Mouse (Mus musculus) cerebellum, adult (tissue): Measurements from ENCODE around the gene Cnnm1.

Experiments used
- ATAC-seq: cut with Nextera tagmentation; 2 replicates; pipeline ENCODE4 v1.9.2; 2017; ENCODE audit warnings: mild to moderate bottlenecking, moderate library complexity, mixed read lengths; ENCODE audit not compliant: insufficient number of reproducible peaks, low FRiP score, low TSS enrichment

Gene Cnnm1

DNA sequence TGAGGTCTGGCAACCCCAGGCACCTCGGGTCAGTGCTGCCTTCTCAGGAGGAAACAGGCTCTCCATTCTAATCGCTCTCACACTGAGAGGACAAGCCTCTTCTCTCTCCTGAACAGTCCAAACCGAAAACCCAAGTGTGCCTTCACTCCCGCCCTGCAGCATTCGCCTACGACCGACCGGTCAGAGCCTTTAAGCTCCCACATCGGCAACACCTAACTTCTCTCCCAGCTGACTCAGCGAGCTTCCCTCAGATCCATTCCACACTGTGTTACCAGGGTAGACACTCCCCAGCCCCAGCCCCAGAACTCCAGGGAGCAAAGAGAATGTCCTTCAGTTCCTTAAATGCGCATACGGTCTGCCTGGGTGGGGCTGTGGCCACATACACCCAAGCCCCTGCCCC lies 65.2 kb downstream of the Cnnm1 start:
- no peak for ATAC-seq

DNA sequence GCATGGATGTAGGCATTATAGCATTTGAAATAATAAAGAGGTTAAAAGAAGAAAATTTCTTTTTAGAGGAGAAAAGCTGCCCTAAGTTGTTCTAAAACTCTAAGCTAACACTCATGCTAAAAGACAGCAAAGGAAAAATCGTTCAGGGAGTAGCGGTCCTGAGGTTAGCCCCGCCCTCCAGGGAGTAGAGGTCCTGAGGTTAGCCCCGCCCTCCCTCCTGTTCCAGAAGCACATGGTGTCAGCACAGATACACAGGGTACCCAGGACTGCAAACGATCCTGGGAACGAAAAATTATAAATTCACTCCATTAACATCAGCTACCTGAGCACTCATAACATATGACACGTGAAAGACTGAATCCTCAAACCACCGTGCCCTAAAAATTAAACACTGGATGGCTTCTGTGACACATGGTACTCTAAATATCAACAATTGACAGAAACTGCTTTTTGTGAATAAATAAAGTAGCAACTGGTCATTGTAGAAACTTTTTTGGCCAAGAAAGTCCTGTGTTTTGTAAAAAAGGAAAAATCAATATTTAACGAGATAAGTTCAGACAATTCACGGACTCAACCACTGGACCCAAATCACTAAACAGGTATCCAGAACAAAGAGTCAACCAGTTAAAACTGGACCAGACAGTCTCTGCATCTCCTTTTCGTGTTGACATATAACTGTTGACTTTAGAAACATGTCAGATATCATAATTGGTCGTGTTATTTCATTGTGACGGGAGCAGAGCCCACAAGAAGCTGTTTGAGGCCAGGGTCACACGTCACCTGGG lies 70.4 kb downstream of the Cnnm1 start:
- ATAC-seq: no peak

DNA sequence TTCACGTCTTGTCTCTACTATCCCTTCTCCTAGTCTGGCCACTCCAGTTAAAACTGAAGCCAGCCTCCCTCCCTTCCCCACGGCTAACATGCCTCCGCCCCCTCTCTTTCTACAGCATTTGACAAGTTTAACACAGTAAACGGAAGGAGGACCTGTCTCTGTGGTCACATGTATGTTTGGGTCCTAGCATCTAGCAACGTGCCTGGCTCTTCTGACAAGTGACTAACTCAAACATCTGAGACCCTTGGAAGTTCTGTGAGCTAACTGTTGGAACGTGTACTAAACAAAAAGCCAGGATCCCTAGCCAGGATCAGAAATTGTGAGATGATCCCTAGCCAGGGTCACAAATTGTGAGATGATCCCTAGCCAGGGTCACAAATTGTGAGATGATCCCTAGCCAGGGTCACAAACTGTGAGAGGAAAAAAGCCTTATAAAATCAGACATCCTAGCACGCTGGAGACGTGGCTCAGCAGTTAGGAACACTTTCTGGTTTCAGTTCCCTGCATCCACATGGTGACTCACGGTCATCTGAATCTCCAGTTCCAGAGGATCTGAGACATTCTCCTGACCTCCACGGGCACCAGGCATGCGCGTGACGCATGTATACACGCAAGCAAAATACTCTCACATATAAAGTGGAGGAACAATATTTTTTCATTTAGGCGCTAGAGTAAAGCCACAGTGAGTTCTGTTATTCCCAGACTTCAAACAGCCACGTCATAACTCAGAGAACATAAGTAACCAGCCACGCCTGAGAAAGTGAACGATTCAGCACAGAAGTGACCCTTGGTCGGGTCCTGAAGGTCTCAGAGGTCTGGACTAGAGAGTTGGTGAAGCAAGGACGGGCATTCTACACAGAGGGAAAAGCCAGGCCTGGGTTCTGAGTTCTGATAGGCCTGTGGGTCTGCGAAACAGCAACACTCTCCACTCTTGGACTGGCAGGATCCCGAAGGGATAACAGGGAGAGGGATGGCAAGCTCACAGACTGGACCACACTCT lies 71.7 kb downstream of the Cnnm1 start:
- ATAC-seq: no peak

DNA sequence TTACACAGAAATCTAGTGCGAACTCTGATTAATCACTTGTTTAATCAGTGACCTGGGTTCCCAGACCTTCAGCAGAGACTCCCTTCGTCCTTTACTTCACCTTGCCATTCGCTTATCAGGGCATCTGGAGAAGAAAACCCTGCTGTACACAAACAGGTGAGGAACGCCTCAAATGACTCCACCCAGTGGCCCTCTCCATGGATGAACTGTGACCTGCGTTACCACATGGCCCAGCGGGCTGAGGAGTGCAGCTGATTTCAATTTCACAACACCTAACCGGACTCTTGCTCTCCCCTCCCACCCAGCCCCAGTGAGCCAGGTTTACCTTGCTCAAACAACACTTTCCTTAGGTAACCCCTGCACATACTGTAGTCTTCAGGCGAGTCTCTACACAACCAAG lies 73.6 kb downstream of the Cnnm1 start:
- ATAC-seq: no peak

DNA sequence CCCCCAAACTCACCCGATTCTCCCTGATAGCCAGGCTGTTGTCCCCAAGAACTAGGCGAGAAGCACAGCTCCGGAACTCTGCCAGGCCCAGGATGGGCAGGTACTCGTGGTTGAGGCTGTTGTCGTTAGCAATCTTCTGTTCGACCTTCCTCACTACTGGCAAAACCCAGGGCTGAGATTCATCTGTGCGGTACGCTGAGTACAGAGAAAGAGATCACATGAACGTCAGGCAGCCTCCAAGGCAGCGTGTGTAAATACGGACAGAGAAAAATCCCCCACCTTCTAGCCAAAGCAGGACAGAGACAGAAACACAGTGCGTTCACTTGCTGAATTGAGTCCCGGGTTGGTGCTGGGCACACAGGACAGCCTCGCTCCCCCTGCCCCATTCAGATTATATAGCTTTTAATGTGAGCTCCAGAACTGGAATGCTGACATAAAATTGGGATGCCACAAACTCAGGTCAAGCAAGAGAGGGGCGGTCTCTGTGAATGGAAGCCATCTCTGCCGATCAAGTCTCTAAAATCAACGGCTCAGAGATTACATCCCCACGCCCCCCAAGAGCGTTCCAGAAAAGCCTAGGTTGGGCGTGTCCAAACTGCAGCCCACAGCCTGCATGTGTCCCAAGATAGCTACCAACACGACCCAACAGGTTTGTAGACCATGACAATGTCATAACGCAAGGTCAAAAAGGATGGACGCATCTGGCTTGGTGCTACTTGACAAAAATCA lies 75.6 kb downstream of the Cnnm1 start:
- ATAC-seq: no peak

DNA sequence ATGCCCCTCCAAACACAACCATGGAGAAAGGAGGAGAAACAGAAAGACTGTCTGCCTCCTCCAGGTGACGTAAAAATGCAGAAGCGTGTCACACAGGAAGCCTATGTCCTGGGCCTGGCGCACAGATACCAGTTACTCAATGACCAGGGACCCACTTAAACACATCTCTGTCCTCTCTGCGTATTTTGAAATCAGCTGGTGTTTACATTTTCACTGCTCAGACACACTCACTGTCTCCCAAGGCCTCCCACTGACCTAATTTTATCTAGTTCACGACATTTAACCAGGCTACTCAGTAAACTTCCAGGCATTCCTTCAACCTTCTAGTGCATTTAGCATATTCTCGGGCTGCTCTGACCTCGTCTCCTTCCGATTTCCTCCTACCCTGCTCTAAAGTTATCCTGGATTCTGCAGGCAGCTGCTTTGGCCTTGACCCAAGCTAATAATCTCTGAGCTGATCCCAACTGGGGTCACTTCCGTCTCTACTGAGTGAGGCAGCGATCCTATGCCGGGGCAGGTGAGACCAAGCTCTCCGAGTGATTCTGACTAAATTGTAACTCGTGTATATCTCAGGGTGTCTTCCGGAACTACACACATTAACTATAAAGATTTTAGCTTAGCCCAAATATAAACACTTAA lies 76.3 kb downstream of the Cnnm1 start:
- no peak for ATAC-seq

DNA sequence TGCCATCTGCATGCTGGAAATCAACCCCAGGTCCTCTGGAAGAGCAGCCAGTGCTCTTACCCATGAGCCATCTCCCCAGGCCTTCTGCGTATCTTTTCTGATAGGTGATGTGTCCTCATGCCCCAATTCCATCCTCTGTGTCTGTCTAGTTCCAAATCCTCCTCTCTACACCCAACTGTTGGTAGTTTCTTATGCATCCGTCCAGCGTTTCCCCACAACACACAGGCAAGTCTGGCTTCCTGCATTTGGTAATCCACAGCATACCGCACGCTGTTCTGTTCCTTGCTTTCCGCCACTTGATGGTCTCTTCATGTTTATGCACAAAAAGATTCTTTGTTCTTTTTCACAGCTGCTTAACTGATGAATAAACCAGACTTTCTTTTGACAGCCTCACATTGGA lies 77.1 kb downstream of the Cnnm1 start:
- no peak for ATAC-seq

DNA sequence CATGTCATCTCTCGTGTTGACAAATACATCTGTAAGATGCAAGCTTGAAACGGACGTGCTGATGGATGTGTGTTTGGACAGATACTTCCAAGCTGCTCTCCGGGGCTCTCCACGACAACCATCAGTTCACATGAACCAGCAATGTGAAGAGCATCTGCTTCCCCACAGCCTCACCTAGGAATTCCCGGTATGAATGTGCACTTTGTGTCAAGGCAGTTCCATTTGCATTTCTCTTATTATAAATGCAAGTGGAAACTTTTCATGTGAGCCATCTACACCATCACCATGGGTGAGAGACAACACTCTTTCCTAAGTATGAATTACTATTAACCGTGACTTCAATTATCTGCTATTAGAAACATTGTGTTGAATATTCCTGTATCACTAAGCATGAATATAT lies 77.6 kb downstream of the Cnnm1 start:
- ATAC-seq: no peak

DNA sequence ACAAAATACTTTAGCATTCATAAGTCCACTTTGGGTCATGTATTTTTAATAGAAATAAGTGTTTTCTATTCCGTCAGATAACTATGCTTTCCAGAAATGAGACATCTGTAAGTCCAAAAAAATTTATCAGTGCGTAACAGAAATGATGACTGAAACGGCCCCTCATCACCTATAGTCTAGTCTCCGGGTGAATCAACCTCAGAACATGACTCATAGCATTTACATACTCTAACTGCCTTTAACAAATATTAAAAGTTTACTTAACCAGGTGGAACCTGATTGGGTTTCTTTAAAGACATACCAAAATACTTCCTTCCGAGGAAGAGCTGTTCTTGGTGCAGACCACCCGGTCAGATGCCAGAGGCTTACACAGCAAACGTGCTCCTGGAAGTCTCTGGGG lies 78.0 kb downstream of the Cnnm1 start:
- ATAC-seq: no peak

DNA sequence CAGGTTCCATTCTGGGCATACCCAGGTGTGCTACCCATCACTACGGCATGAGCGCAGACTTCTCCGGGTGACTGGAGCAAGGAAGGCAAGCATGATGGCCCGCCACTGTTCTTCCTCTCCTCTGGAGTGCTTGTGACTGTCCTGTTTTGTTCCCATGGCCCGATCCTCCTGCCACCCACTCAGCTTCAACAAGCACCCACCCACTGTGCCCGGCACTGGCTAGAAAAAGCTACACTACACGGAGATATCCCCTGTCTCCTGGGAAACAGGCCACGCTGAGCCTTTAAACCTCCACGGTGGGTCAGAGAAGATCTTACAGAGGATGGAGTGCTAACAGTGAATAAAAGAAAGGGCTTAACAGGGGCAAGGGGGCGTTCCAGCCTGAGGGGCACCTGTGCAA lies 79.0 kb downstream of the Cnnm1 start:
- ATAC-seq: no peak

DNA sequence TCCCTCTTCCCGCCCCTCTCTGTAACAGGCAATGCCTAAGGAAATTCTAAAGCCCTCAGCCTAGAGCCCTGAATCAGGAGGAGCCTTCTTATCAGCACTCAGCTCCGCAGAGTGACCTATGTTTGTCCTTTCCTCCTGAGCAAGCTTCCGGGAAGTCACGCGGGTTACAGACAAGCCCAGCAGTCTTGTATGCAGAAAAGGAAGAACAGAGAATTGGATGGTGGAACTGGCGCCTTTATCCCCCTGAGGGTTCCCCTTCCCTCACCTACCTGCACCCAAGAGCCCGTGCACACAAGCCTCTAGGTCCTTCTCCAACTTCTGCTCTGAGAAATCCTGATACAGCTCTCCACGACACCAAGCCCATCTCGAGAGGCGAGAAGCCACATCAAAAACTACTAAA lies 80.2 kb downstream of the Cnnm1 start:
- no peak for ATAC-seq

DNA sequence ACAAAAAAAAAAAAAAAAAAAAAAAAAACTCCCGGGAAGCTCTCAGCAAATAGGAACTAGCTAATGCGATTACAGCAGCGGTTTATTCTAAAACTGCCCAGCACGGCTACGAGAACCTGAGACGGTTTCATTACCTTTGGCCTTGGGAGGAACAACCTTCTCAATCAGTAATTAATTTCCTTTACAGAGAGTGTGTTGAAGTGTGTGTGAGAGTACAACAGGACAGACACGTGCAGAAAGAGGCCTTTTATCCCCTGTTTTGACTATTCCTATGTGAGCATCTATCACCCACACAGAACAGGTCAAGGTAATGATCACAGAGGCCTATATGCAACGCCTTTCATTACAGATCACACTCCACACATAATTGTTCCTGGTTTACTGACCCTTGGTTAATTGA lies 81.1 kb downstream of the Cnnm1 start:
- ATAC-seq: no peak

DNA sequence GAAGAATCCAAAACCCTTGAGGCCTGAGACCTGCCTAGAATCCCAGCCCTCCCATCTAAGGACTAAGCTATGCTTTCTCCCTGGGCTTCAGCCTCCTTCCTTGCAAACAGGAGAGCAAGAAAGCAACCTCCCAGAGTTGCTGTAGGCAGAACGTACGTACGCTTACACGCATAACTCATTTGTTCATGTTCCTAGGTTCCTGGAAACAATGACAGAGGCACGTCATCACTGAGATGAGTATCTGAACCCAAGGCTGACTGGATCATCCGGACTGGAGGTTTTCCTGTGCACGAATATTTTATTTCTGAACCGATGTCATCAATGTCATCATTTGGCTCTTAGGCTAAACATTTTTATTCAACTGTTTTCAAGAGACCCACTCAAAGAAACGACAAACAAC lies 81.8 kb downstream of the Cnnm1 start:
- ATAC-seq: no peak

DNA sequence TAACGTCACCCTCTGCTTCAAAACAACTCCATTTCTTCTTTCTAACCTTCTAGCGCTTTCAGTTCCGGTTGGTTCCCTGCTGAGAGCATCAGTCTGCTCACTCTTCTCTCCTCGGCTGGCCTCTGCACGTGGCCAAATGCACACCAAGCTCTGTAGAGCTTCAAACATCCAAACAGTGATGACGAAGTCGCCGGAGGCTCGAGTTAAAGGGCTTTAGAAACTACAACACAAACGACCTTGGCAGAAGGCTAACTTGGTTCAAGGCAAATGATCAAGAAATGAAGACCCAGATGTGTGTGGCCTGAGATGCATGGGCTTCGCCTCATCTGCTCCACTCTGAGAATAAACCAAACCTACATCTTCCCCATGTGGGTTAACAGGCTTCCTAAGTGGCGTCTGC lies 83.3 kb downstream of the Cnnm1 start:
- no peak for ATAC-seq

DNA sequence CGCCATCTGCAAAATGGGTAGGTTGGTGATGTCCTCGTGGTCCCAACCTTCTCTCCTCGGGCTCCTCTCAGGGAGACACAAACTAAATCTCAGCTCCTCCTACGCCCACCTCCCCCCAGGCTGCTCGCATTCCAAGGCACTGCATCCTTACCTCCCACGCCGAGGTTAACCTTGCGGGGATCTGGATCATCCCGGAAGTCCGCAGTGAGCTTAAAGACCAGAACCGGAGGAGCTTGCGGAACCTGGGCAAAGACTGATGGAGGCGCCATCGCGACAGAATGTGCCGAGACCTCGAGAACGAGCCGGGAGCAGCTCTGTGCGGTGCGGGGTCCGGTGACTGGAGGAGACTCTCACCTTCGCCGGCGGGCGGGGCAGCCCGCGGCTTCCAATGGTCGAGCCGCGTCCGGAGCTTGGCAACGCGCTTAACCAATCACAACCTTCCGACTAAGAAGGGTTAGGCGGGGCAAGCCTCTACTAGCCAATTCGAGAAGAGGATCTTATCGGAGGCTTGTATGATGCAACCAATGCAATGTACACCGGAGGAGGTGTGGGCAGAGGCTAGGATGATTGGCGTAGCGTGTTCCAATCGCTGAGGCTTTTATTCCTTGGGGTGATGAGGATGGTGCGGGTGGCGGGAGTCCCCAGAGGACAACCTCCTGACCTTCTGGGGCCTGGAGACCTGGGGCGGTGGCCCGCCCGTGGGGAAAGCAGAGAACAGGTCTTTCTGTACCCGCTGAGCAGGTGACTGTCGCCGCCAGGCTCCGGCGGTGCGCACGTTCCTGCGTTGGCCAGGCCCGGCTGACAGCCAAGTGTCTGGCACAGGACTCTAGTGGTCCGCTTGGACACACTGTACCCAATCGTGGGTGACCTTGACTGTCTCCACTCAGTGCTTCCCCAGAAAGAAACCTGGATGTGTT lies 84.2 kb downstream of the Cnnm1 start, which contains the start of gene Got1:
Got1 (minus strand) TSS at position 419 of the 917 bp plus-strand sequence.
- peak; percentile 97 for ATAC-seq

DNA sequence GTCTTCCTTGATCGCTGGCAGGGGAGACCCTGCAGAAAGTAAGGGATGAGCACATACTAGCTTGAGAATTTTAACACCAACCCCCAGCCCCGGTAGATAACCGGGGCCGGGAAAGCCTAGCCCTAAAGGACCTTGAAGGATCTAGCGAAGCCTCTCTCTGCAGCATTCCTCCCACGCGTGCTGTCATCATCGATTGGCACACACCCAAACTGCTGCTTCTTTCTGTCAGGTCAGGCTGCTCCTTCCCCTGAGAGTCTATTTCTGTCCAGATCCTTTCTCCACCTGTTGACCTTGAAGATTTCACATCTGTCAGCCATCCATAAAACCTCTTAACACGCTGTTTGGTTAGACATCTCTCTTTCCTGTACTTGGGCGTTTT lies 84.9 kb downstream of the Cnnm1 start:
- peak; percentile 37 for ATAC-seq

DNA sequence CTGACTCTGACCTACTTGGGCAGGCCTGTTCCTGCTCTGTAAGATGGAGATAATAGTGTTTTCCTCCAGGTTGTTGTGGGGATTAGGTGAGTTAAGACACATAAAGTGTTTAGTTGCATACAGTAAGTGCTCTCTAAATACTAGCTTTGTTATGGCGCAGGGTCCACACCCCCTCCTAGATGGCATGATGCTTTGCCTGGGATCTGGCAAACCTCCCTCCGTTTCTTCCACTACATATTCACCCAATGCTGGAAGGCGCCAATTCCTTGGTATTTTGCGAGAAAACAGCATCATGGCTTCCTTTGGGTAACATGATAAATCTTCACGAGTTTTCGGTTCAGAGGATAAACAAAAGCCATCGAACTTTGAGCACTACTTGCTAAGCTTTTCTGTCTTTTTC lies 85.3 kb downstream of the Cnnm1 start:
- ATAC-seq: no peak

DNA sequence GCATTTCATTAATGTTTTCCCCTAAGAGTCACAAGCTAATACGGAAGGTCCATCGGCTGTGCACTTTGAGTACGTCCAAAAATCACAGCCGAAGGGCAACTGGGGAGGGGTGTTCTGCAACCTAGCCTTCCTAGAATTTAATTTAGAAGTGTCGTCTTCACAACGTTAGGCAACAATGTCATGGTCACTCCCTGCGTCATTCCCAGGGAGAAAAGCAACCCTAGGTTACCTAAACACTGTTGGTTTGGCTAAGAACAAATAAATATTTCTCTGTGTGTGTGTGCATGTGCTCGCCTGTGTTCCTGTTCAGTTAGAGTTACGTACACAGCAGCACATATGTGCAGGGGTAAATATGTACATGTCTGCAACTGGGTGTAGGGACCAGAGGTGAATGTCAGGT lies 85.8 kb downstream of the Cnnm1 start:
- no peak for ATAC-seq

DNA sequence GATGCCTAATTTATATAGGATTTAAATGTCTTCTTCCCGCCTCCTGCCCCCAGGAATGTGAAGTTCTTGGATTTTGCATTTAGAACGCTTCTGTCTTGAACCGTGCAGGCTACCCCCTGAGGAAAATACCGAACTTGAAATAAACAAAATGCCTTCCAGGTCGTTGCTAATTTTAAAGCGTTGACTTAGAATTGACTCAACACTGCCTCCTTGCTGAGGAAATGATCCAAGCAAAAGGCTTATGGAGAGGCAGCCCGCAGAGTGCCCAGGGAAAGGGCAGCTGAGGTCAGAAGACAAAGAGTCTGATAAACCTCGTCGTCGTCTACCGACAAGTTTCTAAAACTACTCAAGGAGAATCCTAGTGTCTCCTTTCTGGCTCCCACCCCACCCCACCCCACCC lies 86.9 kb downstream of the Cnnm1 start:
- ATAC-seq: no peak
